Mouse (Mus musculus) hindbrain, embryonic 11.5 days (tissue): Measurements from ENCODE around the gene Stxbp3. TPM values are rescaled to one million over a fixed set of nuclear protein-coding genes. Genes with fewer than 3 reads are reported as not detected.
"Not testable (repeated sequence)": the region's sequence is repeated elsewhere in the genome, so short reads cannot be mapped to it uniquely, and the experiment has no call there.

Source experiments
- ATAC-seq: fragments of 200-750 bp; cut with Nextera tagmentation; 2 replicates; pipeline ENCODE4 v1.8.0; 2017; ENCODE audit warnings: mild to moderate bottlenecking, moderate TSS enrichment, moderate library complexity; ENCODE audit not compliant: low FRiP score
- DNase-seq: peaks from one replicate; pipeline ENCODE4 v3.0.0-alpha.2; 2015; ENCODE audit warnings: low spot score
- H3K27ac ChIP-seq: fragments of 300-500 bp; sonication (generic); 2 replicates; pipeline ENCODE4 v1.5.1; 2014; ENCODE audit warnings: mild to moderate bottlenecking, low read depth, low read length
- H3K27me3 ChIP-seq: fragments of 300-500 bp; sonication (generic); 2 replicates; pipeline ENCODE4 v1.6.1; 2014; ENCODE audit warnings: mild to moderate bottlenecking, low read length, moderate library complexity, mixed read lengths; ENCODE audit not compliant: control insufficient read depth, insufficient read depth
- H3K36me3 ChIP-seq: fragments of 300-500 bp; sonication (generic); 2 replicates; pipeline ENCODE4 v1.6.1; 2014; ENCODE audit warnings: mild to moderate bottlenecking, low read length, moderate library complexity, mixed read lengths; ENCODE audit not compliant: control insufficient read depth, insufficient read depth
- H3K4me1 ChIP-seq: fragments of 300-500 bp; sonication (generic); replicated peaks from 2 replicates; pipeline ENCODE4 v1.6.1; 2014; ENCODE audit warnings: low read length, mixed read lengths; ENCODE audit not compliant: control insufficient read depth, insufficient read depth
- H3K4me2 ChIP-seq: fragments of 300-500 bp; sonication (generic); replicated peaks from 2 replicates; pipeline ENCODE4 v1.6.1; 2014; ENCODE audit warnings: mild to moderate bottlenecking, low read depth, low read length
- H3K4me3 ChIP-seq: fragments of 300-500 bp; sonication (generic); 2 replicates; pipeline ENCODE4 v1.5.1; 2014; ENCODE audit warnings: low read depth, low read length
- H3K9ac ChIP-seq: fragments of 300-500 bp; sonication (generic); 2 replicates; pipeline ENCODE4 v1.6.1; 2014; ENCODE audit warnings: low read depth, low read length
- H3K9me3 ChIP-seq: fragments of 300-500 bp; sonication (generic); 2 replicates; pipeline ENCODE4 v1.6.1; 2016; ENCODE audit warnings: low read length; ENCODE audit not compliant: control insufficient read depth
- WGBS: fragments of 180-500 bp; shearing (Covaris S2); extraction: QIAGEN DNeasy Blood & Tissue Kit; methylation state at CpG from one replicate; pipeline ENCODE4 v1.1.7; 2014; 5-methylcytosine and 5-hydroxymethylcytosine counted together
- polyA plus RNA-seq: library from polyadenylated mRNA; unstranded; fragments of >200 nt; fragmentation: Nextera tagmentation; extraction: Ambion mirVana; gene quantifications from 2 replicates; pipeline ENCODE4 v1.2.1, GENCODE M21; 2014

Stxbp3 gene
- polyA plus RNA-seq, 1 experiment from 2014 or later, result 28.1 TPM

DNA sequence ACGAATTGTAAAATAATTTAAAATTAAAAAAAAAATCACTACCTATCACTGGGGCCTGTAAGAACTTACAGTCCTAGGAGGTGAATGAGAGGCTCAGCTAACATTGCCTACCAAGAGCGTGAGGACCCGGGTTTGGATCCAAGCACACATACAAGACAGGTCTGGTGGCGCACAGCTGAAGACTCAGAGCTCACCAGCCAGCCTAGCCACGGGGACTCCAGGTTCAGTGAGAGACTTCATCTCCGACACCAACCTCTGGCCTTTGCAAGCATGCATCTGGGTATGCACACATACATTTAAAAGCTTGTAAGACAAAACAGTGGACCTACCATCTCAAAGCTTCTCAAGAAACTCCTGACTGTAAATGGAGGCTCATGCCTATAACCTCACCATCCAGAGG, 3.4 kb downstream of the Stxbp3 start:
- no peak for ATAC-seq
- H3K36me3 ChIP-seq, result no peaks in the 10 kb centered on the region
- H3K4me3 ChIP-seq, result no peak overlapping the region
- no peaks in the 10 kb centered on the region for H3K4me1 ChIP-seq
- H3K4me2 ChIP-seq, result no peak overlapping the region
- H3K27ac ChIP-seq, result no peak overlapping the region
- no peak overlapping the region for H3K9ac ChIP-seq
- no peaks in the 10 kb centered on the region for H3K9me3 ChIP-seq
- DNase-seq, result no peak
- WGBS, result 93% methylated on average over 6 of the region's 6 CpGs
- H3K27me3 ChIP-seq, result no peaks in the 10 kb centered on the region

DNA sequence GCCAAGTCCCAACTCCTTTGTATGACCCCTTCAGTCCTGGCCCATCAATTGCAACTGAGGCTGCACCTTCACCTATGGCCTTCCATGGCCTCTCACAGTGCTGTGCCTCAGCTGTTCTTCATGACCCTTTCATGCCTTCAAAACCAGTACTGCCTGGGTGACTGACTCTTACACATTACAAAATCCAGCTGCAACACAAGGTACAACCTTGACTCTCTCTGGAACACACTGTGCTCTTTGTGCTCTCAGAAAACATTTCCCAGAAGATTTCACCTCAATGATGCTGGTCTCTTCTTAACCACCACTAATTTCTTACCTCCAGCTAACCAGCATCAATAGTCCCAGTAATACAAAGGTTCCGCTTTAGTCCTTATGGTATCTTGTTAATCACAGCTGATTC, 6.6 kb downstream of the Stxbp3 start:
- not testable (repeated sequence) for H3K4me2 ChIP-seq, H3K9me3 ChIP-seq, H3K4me1 ChIP-seq, H3K4me3 ChIP-seq, ATAC-seq, H3K9ac ChIP-seq, H3K36me3 ChIP-seq, H3K27ac ChIP-seq, H3K27me3 ChIP-seq, DNase-seq
- WGBS, result 92% methylated on average over 1 of the region's 1 CpGs

DNA sequence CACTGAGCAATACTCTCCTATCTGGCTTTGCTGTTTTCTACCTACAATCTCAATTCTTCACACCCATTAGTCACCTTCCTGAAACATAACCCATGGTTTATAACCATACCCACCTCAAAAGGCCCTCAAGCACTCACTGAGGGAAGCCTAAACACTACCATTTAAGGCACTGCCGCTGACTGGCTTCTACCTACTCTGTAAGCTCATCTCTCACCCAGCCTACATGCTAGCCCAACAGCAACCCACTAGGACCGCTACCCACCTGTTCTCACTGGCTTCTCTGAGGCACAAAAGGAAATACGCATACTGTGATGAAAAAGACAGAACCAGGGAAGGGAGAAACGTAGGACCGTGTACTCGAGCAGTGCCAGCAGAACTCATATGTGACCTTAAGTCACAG, 8.6 kb downstream of the Stxbp3 start:
- no peaks in the 10 kb centered on the region for H3K36me3 ChIP-seq
- ATAC-seq (no peak), DNase-seq (no peak)
- no peak overlapping the region for H3K4me3 ChIP-seq
- 96% methylated on average over 6 of the region's 6 CpGs for WGBS
- H3K4me2 ChIP-seq, result no peak overlapping the region
- no peak overlapping the region for H3K27ac ChIP-seq
- no peaks in the 10 kb centered on the region for H3K4me1 ChIP-seq
- no peaks in the 10 kb centered on the region for H3K27me3 ChIP-seq
- no peak overlapping the region for H3K9ac ChIP-seq
- H3K9me3 ChIP-seq, result no peaks in the 10 kb centered on the region

DNA sequence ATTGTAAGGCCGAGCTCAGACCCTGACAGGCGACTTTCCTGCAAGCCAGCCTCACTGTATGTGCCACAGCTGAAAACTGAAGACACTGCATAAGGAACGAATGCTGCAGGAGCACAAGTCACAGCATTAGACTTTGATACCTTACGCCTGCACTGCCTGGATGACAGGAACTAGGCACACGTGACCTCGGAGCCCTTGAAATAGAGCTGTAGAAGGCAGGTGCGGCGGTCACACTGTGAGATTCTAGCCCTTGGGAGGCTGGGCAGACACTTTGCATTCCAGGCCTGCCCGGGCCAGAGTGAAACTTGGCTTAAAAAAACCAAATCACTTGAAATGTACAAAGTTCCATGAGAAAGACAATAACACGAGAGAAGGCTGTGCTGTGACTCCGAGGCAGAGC, 9.8 kb downstream of the Stxbp3 start:
- H3K4me1 ChIP-seq, result no peaks in the 10 kb centered on the region
- no peaks in the 10 kb centered on the region for H3K9me3 ChIP-seq
- H3K4me3 ChIP-seq, result no peak overlapping the region
- no peak overlapping the region for H3K27ac ChIP-seq
- H3K4me2 ChIP-seq, result no peak overlapping the region
- 90% methylated on average over 11 of the region's 11 CpGs for WGBS
- DNase-seq (no peak), ATAC-seq (no peak)
- no peaks in the 10 kb centered on the region for H3K36me3 ChIP-seq
- no peaks in the 10 kb centered on the region for H3K27me3 ChIP-seq
- H3K9ac ChIP-seq, result no peak overlapping the region

DNA sequence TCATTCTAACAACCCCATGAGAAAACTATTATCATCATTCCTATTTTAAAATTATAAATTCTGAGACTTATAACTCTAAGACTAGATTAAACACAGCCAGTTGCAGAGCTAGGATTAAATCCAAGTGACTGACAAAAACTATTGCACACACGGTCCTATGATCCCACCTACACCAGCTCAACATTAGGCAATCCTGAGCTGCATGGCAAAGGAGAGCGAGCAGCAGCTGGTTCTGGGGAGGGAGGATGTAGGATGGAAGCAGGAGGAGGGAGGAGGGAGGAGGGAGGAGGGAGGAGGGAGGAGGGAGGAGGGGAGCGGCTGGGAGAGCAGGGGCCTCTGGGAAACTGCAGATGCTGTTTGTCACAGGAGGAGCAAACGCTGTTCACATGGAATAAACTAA, 24.7 kb downstream of the Stxbp3 start:
- ATAC-seq (no peak), DNase-seq (no peak)
- 79% methylated on average over 4 of the region's 4 CpGs for WGBS
- Histone ChIP-seq H3K27me3 (no peaks in the 10 kb centered on the region), H3K4me1 (no peaks in the 10 kb centered on the region), H3K9me3 (no peaks in the 10 kb centered on the region), H3K4me2 (no peak overlapping the region), H3K9ac (no peak overlapping the region), H3K4me3 (no peak overlapping the region), H3K36me3 (no peaks in the 10 kb centered on the region), H3K27ac (no peak overlapping the region)

DNA sequence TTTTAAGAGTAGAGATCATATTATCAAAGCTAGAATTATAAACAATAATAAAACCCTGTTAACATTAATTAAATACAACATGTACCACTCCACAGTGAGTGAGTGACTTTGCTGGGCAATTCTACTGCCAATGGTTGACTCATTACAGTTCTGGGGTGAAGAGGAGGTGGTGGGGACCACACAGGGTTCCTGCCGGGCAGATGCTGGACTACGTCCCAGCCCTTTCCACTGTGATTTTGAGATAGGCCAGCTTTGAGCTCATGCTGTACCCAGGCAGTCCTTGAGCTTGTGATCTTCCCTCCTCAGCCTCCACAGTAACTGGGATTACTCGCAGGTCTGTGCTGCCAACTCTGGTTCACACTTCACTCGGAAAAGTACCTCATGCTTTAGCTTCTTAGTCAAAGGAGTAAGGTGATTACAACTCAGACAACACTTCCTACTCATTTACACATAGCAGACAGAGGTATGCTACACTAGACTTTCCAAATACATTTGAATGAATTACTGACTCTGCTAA, 29.5 kb downstream of the Stxbp3 start:
- 95% methylated on average over 4 of the region's 4 CpGs for WGBS
- H3K9ac ChIP-seq, result no peak overlapping the region
- DNase-seq, result no peak
- no peak for ATAC-seq
- H3K27ac ChIP-seq, result no peak overlapping the region
- no peaks in the 10 kb centered on the region for H3K36me3 ChIP-seq
- no peaks in the 10 kb centered on the region for H3K27me3 ChIP-seq
- no peaks in the 10 kb centered on the region for H3K9me3 ChIP-seq
- H3K4me3 ChIP-seq, result no peak overlapping the region
- H3K4me2 ChIP-seq, result no peak overlapping the region
- no peaks in the 10 kb centered on the region for H3K4me1 ChIP-seq

DNA sequence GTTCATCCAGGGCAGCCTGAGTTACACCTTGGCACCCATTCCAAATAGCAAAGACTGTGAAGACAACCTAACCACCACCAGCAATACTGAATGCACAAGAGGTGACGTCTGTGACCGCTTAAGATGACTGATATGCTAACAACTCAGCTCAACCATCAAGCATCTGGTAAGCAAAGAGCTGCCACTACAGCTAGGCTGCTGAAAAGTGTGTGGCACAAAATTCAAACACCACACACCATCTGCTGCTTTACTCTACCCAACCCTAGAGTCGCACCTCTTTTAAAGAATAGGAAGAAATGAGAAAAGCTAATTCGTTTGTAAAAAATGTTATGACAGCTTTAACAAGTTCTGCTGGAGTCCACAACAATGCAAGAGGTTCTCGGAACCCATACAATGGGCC, 34.7 kb downstream of the Stxbp3 start:
- H3K4me2 ChIP-seq, result no peak overlapping the region
- ATAC-seq (no peak), DNase-seq (no peak)
- H3K4me3 ChIP-seq, result no peak overlapping the region
- 89% methylated on average over 5 of the region's 5 CpGs for WGBS
- no peaks in the 10 kb centered on the region for H3K36me3 ChIP-seq
- H3K9ac ChIP-seq, result no peak overlapping the region
- no peaks in the 10 kb centered on the region for H3K9me3 ChIP-seq
- no peak overlapping the region for H3K27ac ChIP-seq
- H3K4me1 ChIP-seq, result no peaks in the 10 kb centered on the region
- no peaks in the 10 kb centered on the region for H3K27me3 ChIP-seq

DNA sequence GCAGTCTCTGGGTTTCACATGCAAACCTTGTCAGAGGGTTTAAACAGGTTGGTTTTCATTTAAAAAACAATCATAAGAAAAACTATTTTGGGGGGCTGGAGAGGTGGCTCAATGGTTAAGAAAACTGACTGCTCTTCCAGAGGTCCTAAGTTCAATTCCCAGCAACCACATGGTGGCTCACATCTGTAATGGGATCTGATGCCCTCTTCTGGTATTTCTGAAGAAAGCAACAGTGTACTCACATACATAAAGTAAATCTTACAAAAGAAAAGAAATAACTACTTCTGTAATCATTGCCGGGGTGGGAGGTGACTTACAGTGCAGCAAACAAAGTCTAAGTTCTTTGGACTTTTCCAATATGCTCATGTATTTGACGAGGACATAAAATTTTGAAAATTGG, 42.0 kb downstream of the Stxbp3 start:
- no peak overlapping the region for H3K9ac ChIP-seq
- H3K36me3 ChIP-seq, result no peaks in the 10 kb centered on the region
- ATAC-seq (no peak), DNase-seq (no peak)
- no peaks in the 10 kb centered on the region for H3K9me3 ChIP-seq
- H3K4me1 ChIP-seq, result no peaks in the 10 kb centered on the region
- H3K4me3 ChIP-seq, result no peak overlapping the region
- no peak overlapping the region for H3K27ac ChIP-seq
- H3K27me3 ChIP-seq, result no peaks in the 10 kb centered on the region
- no peak overlapping the region for H3K4me2 ChIP-seq
- 96% methylated on average over 2 of the region's 2 CpGs for WGBS

DNA sequence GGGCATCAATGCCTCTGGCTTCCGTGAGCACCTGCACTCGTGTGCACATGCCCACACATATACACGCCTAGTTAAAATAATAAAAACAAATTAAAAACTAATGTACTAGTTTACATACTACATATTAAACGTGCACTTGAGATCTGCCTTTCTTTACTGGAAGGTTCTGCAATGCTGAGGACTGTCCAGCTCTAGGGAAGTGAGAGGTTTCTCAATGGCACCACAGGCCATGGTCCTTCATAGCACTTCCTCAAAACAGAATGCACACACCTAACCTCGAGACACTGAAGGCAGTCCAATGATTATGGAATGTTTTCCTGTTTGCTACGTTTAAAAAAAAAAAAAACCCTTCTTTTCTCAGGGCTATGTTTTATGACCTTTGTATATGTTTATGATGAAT, 42.6 kb downstream of the Stxbp3 start:
- Histone ChIP-seq H3K36me3 (no peaks in the 10 kb centered on the region), H3K27me3 (no peaks in the 10 kb centered on the region), H3K9me3 (no peaks in the 10 kb centered on the region), H3K9ac (no peak overlapping the region), H3K4me2 (no peak overlapping the region), H3K4me3 (no peak overlapping the region), H3K27ac (no peak overlapping the region), H3K4me1 (no peaks in the 10 kb centered on the region)
- DNase-seq (no peak), ATAC-seq (no peak)
- 96% methylated on average over 6 of the region's 6 CpGs for WGBS
